Mouse (Mus musculus): ENCODE data around the gene P2rx4. TPM values are rescaled to one million over a fixed set of nuclear protein-coding genes. Genes with fewer than 3 reads are reported as not detected.

P2rx4 gene
- polyA plus RNA-seq, 1 experiment from 2014 or later: 9.8 TPM

Small RNA genes lying within 50 kb of the gene (microRNA-seq; reads per million reads assigned to microRNA genes)
- not detected for gene Mir8115

Other genes starting within 250 kb of the P2rx4 start
- 59.4 and 78.0 TPM in 2 replicates for gene Atp2a2, start 205.3 kb upstream of the P2rx4 start, polyA plus RNA-seq (2016; fragmentation: Nextera tagmentation; extraction: Ambion mirVana)
- 59.8 TPM in 2 replicates for gene Ift81, start 93.0 kb upstream of the P2rx4 start, polyA plus RNA-seq (2016; fragmentation: Nextera tagmentation; extraction: Ambion mirVana)
- 1.5 TPM in 2 replicates for gene P2rx7, start 63.6 kb upstream of the P2rx4 start, polyA plus RNA-seq (2016; fragmentation: Nextera tagmentation; extraction: Ambion mirVana)
- 35.4 and 37.3 TPM in 2 replicates for gene Camkk2, start 71.9 kb downstream of the P2rx4 start, polyA plus RNA-seq (2016; fragmentation: Nextera tagmentation; extraction: Ambion mirVana)
- 517 and 542 TPM in 2 replicates for gene Anapc5, start 113.8 kb downstream of the P2rx4 start, polyA plus RNA-seq (2016; fragmentation: Nextera tagmentation; extraction: Ambion mirVana)
- gene Rnf34, start 142.5 kb downstream of the P2rx4 start, polyA plus RNA-seq (2016; fragmentation: Nextera tagmentation; extraction: Ambion mirVana): 52.0 and 53.1 TPM in 2 replicates